Mouse (Mus musculus) limb, embryonic 13.5 days (tissue): ENCODE data around the gene Rai14. TPM values are rescaled to one million over a fixed set of nuclear protein-coding genes. Genes with fewer than 3 reads are reported as not detected.
A peak's percentile ranks its signal among the peaks of the same experiment; 100 is the strongest.

Source experiments
- ATAC-seq: fragments of 200-750 bp; cut with Nextera tagmentation; 2 replicates; pipeline ENCODE4 v1.8.0; 2017; ENCODE audit warnings: low read depth, moderate number of reproducible peaks, moderate TSS enrichment; ENCODE audit not compliant: low FRiP score
- H3K27ac ChIP-seq: fragments of 300-500 bp; sonication (generic); 2 replicates; pipeline ENCODE4 v1.5.1; 2015; ENCODE audit warnings: inconsistent platforms, mild to moderate bottlenecking, moderate library complexity
- H3K27me3 ChIP-seq: fragments of 300-500 bp; sonication (generic); 2 replicates; pipeline ENCODE4 v1.6.1; 2015; ENCODE audit warnings: mild to moderate bottlenecking, inconsistent platforms
- H3K36me3 ChIP-seq: fragments of 300-500 bp; sonication (generic); 2 replicates; pipeline ENCODE4 v1.6.1; 2015; ENCODE audit warnings: inconsistent platforms, mild to moderate bottlenecking, moderate library complexity
- H3K4me1 ChIP-seq: fragments of 300-500 bp; sonication (generic); 2 replicates; pipeline ENCODE4 v1.6.1; 2015; ENCODE audit warnings: inconsistent platforms
- H3K4me2 ChIP-seq: fragments of 300-500 bp; sonication (generic); replicated peaks from 2 replicates; pipeline ENCODE4 v1.6.1; 2015; ENCODE audit warnings: inconsistent platforms, mild to moderate bottlenecking, moderate library complexity
- H3K4me3 ChIP-seq: fragments of 300-500 bp; sonication (generic); 2 replicates; pipeline ENCODE4 v1.5.1; 2015; ENCODE audit warnings: moderate library complexity, mild to moderate bottlenecking, inconsistent platforms
- H3K9ac ChIP-seq: fragments of 300-500 bp; sonication (generic); 2 replicates; pipeline ENCODE4 v1.6.1; 2015; ENCODE audit warnings: mild to moderate bottlenecking, inconsistent platforms
- H3K9me3 ChIP-seq: fragments of 300-500 bp; sonication (generic); 2 replicates; pipeline ENCODE4 v1.6.1; 2016; ENCODE audit warnings: inconsistent platforms
- WGBS: fragments of 180-500 bp; shearing (Covaris S2); methylation state at CpG from one replicate; pipeline ENCODE4 v1.1.7; 2015; 5-methylcytosine and 5-hydroxymethylcytosine counted together
- polyA plus RNA-seq: library from polyadenylated mRNA; unstranded; fragments of >200 nt; fragmentation: Nextera tagmentation; extraction: Ambion mirVana; gene quantifications from 2 replicates; pipeline ENCODE4 v1.2.1, GENCODE M21; 2015

Rai14 gene
- polyA plus RNA-seq, 1 experiment from 2014 or later: 63.7 TPM

- no peak overlapping the region for H3K27ac ChIP-seq
- no peak overlapping the region for H3K4me2 ChIP-seq
- H3K9me3 ChIP-seq: no peaks in the 10 kb centered on the region
- H3K4me1 ChIP-seq: peaks cover 32% of the 10 kb centered on the region
- no peak for ATAC-seq
- peaks cover 5% of the 10 kb centered on the region; the same call in 1 of the 2 replicates for H3K36me3 ChIP-seq
- no peak overlapping the region for H3K4me3 ChIP-seq
- WGBS: 77% methylated on average over 5 of the region's 5 CpGs
- no peak overlapping the region for H3K9ac ChIP-seq
- no peaks in the 10 kb centered on the region for H3K27me3 ChIP-seq
Observed at GRCm38 (mm10) chr15:10663793-10664528, 50.5 kb downstream of the Rai14 start.

GRCm38 (mm10) chr15:10661961-10662606 is 52.3 kb downstream of the Rai14 start:
- Histone ChIP-seq H3K9me3 (no peaks in the 10 kb centered on the region), H3K4me3 (no peak overlapping the region), H3K36me3 (peaks cover 5% of the 10 kb centered on the region; the same call in 1 of the 2 replicates), H3K4me1 (peaks cover 14% of the 10 kb centered on the region), H3K9ac (no peak overlapping the region), H3K27me3 (no peaks in the 10 kb centered on the region), H3K27ac (no peak overlapping the region), H3K4me2 (no peak overlapping the region)
- 46% methylated on average over 3 of the region's 3 CpGs for WGBS
- no peak for ATAC-seq

GRCm38 (mm10) chr15:10658803-10659202 is 55.6 kb downstream of the Rai14 start:
- 88% methylated on average over 2 of the region's 2 CpGs for WGBS
- H3K4me1 ChIP-seq: peaks cover 23% of the 10 kb centered on the region
- no peak for ATAC-seq

GRCm38 (mm10) chr15:10656146-10656545 is 58.3 kb downstream of the Rai14 start:
- Histone ChIP-seq H3K27ac (no peak overlapping the region), H3K9ac (no peak overlapping the region), H3K36me3 (peaks cover 5% of the 10 kb centered on the region; the same call in 1 of the 2 replicates), H3K4me3 (no peak overlapping the region), H3K9me3 (no peaks in the 10 kb centered on the region), H3K27me3 (no peaks in the 10 kb centered on the region), H3K4me1 (peaks cover 12% of the 10 kb centered on the region), H3K4me2 (no peak overlapping the region)
- ATAC-seq: no peak
- 66% methylated on average over 5 of the region's 5 CpGs for WGBS

More at GRCm38 (mm10) chr15:10658803-10659202, 55.6 kb downstream of the Rai14 start:
- no peak overlapping the region for H3K4me3 ChIP-seq
- no peaks in the 10 kb centered on the region for H3K9me3 ChIP-seq
- H3K9ac ChIP-seq: no peak overlapping the region
- H3K4me2 ChIP-seq: no peak overlapping the region
- peaks cover 5% of the 10 kb centered on the region; the same call in 1 of the 2 replicates for H3K36me3 ChIP-seq
- H3K27me3 ChIP-seq: no peaks in the 10 kb centered on the region
- no peak overlapping the region for H3K27ac ChIP-seq

GRCm38 (mm10) chr15:10655151-10655905 is 59.1 kb downstream of the Rai14 start:
- no peak overlapping the region for H3K4me3 ChIP-seq

GRCm38 (mm10) chr15:10654696-10655095 is 59.7 kb downstream of the Rai14 start:
- Histone ChIP-seq H3K4me3 (no peak overlapping the region), H3K36me3 (no peaks in the 10 kb centered on the region), H3K4me2 (no peak overlapping the region), H3K4me1 (peaks cover 13% of the 10 kb centered on the region), H3K27me3 (no peaks in the 10 kb centered on the region), H3K9ac (no peak overlapping the region), H3K27ac (no peak overlapping the region), H3K9me3 (no peaks in the 10 kb centered on the region)
- WGBS: 85% methylated on average over 1 of the region's 1 CpGs
- ATAC-seq: no peak

More at GRCm38 (mm10) chr15:10655151-10655905, 59.1 kb downstream of the Rai14 start:
- 38% methylated on average over 8 of the region's 8 CpGs for WGBS
- H3K27me3 ChIP-seq: no peaks in the 10 kb centered on the region
- peaks cover 12% of the 10 kb centered on the region for H3K4me1 ChIP-seq
- no peaks in the 10 kb centered on the region for H3K9me3 ChIP-seq
- no peak overlapping the region for H3K9ac ChIP-seq
- H3K27ac ChIP-seq: no peak overlapping the region
- no peak for ATAC-seq
- H3K4me2 ChIP-seq: no peak overlapping the region
- no peaks in the 10 kb centered on the region for H3K36me3 ChIP-seq

- Histone ChIP-seq H3K9ac (no peak overlapping the region), H3K9me3 (no peaks in the 10 kb centered on the region), H3K27me3 (no peaks in the 10 kb centered on the region), H3K4me3 (no peak overlapping the region), H3K27ac (no peak overlapping the region), H3K36me3 (no peaks in the 10 kb centered on the region), H3K4me1 (peaks cover 22% of the 10 kb centered on the region), H3K4me2 (no peak overlapping the region)
- ATAC-seq: no peak
- WGBS: 60% methylated on average over 2 of the region's 2 CpGs
Observed at GRCm38 (mm10) chr15:10652931-10653475, 61.4 kb downstream of the Rai14 start.

GRCm38 (mm10) chr15:10648372-10649109 is 65.9 kb downstream of the Rai14 start:
- 12% methylated on average over 6 of the region's 6 CpGs for WGBS

GRCm38 (mm10) chr15:10646297-10646696 is 68.1 kb downstream of the Rai14 start:
- no peak overlapping the region for H3K4me3 ChIP-seq
- H3K36me3 ChIP-seq: no peaks in the 10 kb centered on the region
- H3K9me3 ChIP-seq: no peaks in the 10 kb centered on the region
- peaks cover 51% of the 10 kb centered on the region for H3K4me1 ChIP-seq
- no peaks in the 10 kb centered on the region for H3K27me3 ChIP-seq
- H3K4me2 ChIP-seq: no peak overlapping the region
- 65% methylated on average over 5 of the region's 5 CpGs for WGBS
- H3K9ac ChIP-seq: no peak overlapping the region
- no peak for ATAC-seq
- peak overlapping the region; percentile 44; the same call in 1 of the 2 replicates for H3K27ac ChIP-seq

More at GRCm38 (mm10) chr15:10648372-10649109, 65.9 kb downstream of the Rai14 start:
- H3K27me3 ChIP-seq: no peaks in the 10 kb centered on the region
- no peak overlapping the region for H3K9ac ChIP-seq
- 0 out of 2 replicates have a peak overlapping the region, but pooled peaks have one; percentile 5 for H3K4me2 ChIP-seq
- peaks cover 47% of the 10 kb centered on the region for H3K4me1 ChIP-seq
- peak overlapping the region; percentile 49; the same call in 1 of the 2 replicates for H3K27ac ChIP-seq
- no peaks in the 10 kb centered on the region for H3K9me3 ChIP-seq
- H3K36me3 ChIP-seq: no peaks in the 10 kb centered on the region
- ATAC-seq: peak; percentile 85
- H3K4me3 ChIP-seq: no peak overlapping the region

- WGBS: 56% methylated on average over 8 of the region's 8 CpGs
- Histone ChIP-seq H3K4me3 (no peak overlapping the region), H3K4me1 (peaks cover 51% of the 10 kb centered on the region), H3K9me3 (no peaks in the 10 kb centered on the region), H3K9ac (no peak overlapping the region), H3K4me2 (no peak overlapping the region), H3K36me3 (no peaks in the 10 kb centered on the region), H3K27me3 (no peaks in the 10 kb centered on the region), H3K27ac (no peak overlapping the region)
- ATAC-seq: no peak
Observed at GRCm38 (mm10) chr15:10645101-10645500, 69.3 kb downstream of the Rai14 start.

GRCm38 (mm10) chr15:10643819-10644218 is 70.6 kb downstream of the Rai14 start:
- no peak for ATAC-seq
- WGBS: 88% methylated on average over 3 of the region's 3 CpGs

More at GRCm38 (mm10) chr15:10643819-10644218, 70.6 kb downstream of the Rai14 start:
- Histone ChIP-seq H3K9ac (no peak overlapping the region), H3K4me1 (peaks cover 48% of the 10 kb centered on the region), H3K27ac (no peak overlapping the region), H3K36me3 (no peaks in the 10 kb centered on the region), H3K9me3 (no peaks in the 10 kb centered on the region), H3K4me3 (no peak overlapping the region), H3K4me2 (no peak overlapping the region), H3K27me3 (no peaks in the 10 kb centered on the region)
